Mouse (Mus musculus): ENCODE data around the gene Cox7a1. TPM values are rescaled to one million over a fixed set of nuclear protein-coding genes. Genes with fewer than 3 reads are reported as not detected.

Gene Cox7a1
- polyA plus RNA-seq, 1 experiment from 2014 or later = 6.9 TPM

DNA sequence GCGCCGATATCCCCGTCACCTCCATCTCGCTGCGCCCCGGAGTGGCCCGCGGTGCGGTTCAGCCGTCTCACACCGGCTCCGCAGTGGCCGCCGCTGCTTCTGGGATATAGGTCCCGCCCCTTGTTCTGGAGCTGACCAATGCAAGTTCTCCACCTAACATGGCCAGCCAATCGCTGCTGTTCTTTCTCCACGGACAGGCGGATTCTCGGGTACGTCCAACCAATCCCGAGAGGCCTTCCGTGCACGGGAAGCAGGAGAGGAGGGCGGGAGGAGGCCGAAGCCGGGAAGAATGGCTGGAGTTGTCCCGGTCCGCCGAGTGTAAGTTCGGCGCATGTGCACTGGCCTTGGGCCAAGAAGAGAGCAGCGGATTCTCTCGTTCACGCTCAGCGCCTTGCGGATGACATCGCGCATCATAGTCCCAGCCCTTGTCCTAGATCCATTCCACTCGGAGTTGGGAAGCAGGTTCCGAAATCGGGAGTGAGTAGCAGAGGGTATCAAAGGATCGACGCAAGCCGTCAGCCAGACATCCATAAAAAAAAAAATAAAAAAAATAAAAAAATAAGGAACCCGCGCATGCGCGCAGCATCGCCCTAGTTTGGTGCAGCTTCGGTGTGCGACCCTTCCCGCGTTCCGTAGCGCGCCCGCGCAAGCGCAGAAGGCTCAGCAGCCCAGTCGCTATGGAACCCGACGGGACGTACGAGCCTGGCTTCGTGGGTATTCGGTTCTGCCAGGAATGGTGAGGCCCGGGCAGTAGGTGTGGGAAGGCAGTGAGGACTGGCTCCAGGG lies 47.9 kb downstream of the Cox7a1 start, which contains the start of the genes Polr2i and Tbcb:
Gene Polr2i, plus strand, starts transcription at position 280 of the 786 bp plus-strand sequence.
Gene Tbcb, minus strand, starts transcription at position 604 of the 786 bp plus-strand sequence.
- Histone ChIP-seq H3K27ac (replicated peaks) (peak within 1 kb of the TSS; percentile 97), H3K27me3 (no peaks in the 10 kb centered on the region), H3K4me3 (peak within 1 kb of the TSS; percentile 70), H3K9ac (peak within 1 kb of the TSS; percentile 80), H3K36me3 (peaks cover 52% of the 10 kb centered on the region), H3K4me1 (replicated peaks) (peaks cover 23% of the 10 kb centered on the region), H3K4me2 (peak within 1 kb of the TSS; percentile 72), H3K9me3 (no peaks in the 10 kb centered on the region)
- ATAC-seq (ENCODE audit: low read depth) = peak; percentile 94
- under 1% methylated on average over 67 of the region's 67 CpGs for WGBS

DNA sequence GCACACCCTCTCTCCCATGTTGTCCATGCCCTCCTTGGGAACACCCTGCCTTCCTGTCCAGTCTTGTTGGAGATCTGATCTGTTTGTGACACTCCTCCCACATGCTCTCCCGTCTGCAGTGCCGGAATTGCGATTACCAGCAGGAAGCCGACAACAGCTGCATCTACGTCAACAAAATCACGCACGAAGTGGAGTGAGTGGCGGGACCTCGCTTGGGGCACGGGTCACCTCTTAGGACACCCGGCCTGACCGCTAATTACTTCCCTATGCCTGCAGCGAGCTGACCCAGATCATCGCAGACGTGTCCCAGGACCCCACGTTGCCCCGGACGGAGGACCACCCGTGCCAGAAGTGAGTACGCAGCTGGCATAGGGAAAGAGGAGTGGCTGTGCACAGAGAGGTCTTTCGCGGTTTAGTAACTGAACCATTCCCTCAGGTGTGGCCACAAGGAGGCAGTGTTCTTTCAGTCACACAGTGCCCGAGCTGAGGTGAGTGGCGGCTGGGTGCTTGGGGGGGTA lies 48.7 kb downstream of the Cox7a1 start:
- Histone ChIP-seq H3K4me2 (peak overlapping the region; percentile 72), H3K36me3 (peaks cover 44% of the 10 kb centered on the region), H3K4me3 (peak overlapping the region; percentile 70), H3K27ac (replicated peaks) (peak overlapping the region; percentile 97), H3K9me3 (no peaks in the 10 kb centered on the region), H3K4me1 (replicated peaks) (peaks cover 23% of the 10 kb centered on the region), H3K27me3 (no peaks in the 10 kb centered on the region), H3K9ac (peak overlapping the region; percentile 80)
- WGBS = 6% methylated on average over 24 of the region's 24 CpGs
- ATAC-seq (ENCODE audit: low read depth) = peak; percentile 13

DNA sequence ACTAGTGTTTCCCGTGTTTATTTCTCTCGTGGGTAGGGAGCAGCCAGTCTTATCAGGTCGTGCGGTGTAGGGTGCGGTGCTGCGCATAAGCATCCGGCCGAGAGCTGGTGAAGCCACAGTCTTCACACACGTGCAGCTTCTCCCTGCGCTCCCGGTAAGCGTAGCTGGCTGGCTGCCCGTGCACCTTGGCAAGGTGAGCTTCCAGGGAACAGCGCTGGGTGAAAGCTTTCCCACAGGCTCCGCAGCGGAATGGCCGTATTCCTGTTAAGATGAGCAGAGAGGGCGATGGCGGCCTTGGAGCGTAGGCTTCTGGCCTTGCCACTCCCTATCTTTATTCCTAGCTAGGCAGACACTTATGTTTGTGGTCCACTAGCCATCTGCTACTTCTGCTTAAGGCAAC lies 49.4 kb downstream of the Cox7a1 start:
- H3K4me2 ChIP-seq = peak overlapping the region; percentile 72
- H3K27ac ChIP-seq (replicated peaks) = no peak overlapping the region
- H3K4me1 ChIP-seq (replicated peaks) = peaks cover 23% of the 10 kb centered on the region
- ATAC-seq (ENCODE audit: low read depth) = no peak
- H3K4me3 ChIP-seq = peak overlapping the region; percentile 70
- H3K9ac ChIP-seq = peak overlapping the region; percentile 80; the same call in 1 of the 2 replicates
- peaks cover 37% of the 10 kb centered on the region for H3K36me3 ChIP-seq
- WGBS = 90% methylated on average over 20 of the region's 20 CpGs
- no peaks in the 10 kb centered on the region for H3K9me3 ChIP-seq
- no peaks in the 10 kb centered on the region for H3K27me3 ChIP-seq

DNA sequence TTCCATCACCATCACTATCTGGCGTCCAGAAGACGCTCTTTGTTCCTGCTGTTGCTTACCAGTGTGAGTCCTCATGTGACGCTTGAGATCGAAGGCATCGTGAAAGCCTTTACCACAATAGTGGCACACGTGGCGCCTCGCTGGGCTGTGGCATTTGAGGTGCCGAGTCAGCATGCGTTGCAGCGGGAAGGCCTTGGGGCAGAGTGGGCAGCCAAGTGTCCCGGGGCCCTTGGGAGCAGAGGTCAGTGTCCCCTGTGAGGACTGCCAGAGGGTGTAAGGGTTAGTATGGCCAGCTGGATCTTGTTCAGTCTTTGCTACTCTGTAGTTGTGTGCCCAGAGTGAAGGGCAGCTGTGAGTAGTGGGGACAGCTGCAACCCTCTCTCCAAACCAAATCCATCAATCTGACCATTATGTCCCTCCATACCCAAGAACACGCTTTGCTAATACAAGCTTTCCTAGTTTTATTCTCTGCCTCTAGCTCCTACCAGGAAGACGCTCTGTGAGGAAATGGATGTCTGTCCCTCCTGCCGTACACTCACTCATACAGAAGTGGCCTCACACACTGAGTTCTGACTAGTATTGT lies 50.4 kb downstream of the Cox7a1 start:
- peaks cover 30% of the 10 kb centered on the region for H3K36me3 ChIP-seq
- no peak for ATAC-seq (ENCODE audit: low read depth)
- no peak overlapping the region for H3K9ac ChIP-seq
- no peak overlapping the region for H3K4me3 ChIP-seq
- WGBS = 94% methylated on average over 15 of the region's 15 CpGs
- no peak overlapping the region for H3K4me2 ChIP-seq
- H3K4me1 ChIP-seq (replicated peaks) = peaks cover 23% of the 10 kb centered on the region
- no peaks in the 10 kb centered on the region for H3K27me3 ChIP-seq
- no peaks in the 10 kb centered on the region for H3K9me3 ChIP-seq
- no peak overlapping the region for H3K27ac ChIP-seq (replicated peaks)

DNA sequence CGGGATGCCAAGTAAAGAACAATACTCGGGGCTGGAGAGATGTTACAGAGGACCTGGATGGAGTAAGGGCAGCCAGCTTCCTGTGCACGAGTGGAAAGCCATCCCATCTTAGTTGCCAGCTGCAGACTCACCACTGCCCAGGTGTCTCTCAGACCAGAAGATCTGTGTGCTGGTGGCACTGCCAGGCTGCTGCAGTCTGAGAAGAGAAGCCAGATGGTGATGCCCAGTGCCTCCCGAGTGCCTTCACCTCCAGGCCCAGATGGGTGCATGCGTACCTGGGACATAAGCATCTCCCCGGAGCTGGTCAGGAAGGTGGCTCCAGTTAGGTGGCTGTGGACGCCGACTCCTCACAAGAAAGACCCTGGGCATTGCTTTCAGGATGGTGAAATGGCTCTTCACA lies 51.1 kb downstream of the Cox7a1 start:
- Histone ChIP-seq H3K4me3 (no peak overlapping the region), H3K36me3 (peaks cover 25% of the 10 kb centered on the region), H3K27ac (replicated peaks) (no peak overlapping the region), H3K9me3 (no peaks in the 10 kb centered on the region), H3K4me1 (replicated peaks) (peaks cover 23% of the 10 kb centered on the region), H3K4me2 (no peak overlapping the region), H3K9ac (no peak overlapping the region), H3K27me3 (no peaks in the 10 kb centered on the region)
- no peak for ATAC-seq (ENCODE audit: low read depth)
- 90% methylated on average over 8 of the region's 8 CpGs for WGBS

DNA sequence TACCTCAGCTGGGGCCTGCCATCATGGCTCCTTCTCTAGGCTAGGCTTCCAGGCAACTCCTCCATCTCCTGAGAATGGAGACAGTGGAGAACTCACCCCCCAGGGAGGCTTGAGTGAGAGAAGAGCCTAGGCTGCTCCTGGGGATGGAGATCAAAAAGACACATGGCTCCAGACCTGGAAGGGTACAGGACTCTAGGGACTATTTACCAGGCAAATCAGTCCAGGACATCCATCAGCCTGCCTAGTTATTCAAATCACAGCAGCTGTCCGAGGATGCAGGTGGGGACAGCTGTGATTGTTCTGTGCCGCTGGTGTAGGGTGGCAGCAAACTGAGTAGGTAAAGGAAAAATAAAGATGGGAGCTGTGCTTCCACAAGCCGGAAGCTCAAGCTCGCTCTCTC lies 51.7 kb downstream of the Cox7a1 start, which contains the start of gene Ovol3:
Gene Ovol3, minus strand, starts transcription at position 101 of the 400 bp plus-strand sequence.
- Histone ChIP-seq H3K4me2 (no peak within 1 kb of the TSS), H3K9ac (no peak within 1 kb of the TSS), H3K27me3 (no peaks in the 10 kb centered on the region), H3K4me3 (no peak within 1 kb of the TSS), H3K9me3 (no peaks in the 10 kb centered on the region), H3K27ac (replicated peaks) (no peak within 1 kb of the TSS), H3K36me3 (peaks cover 24% of the 10 kb centered on the region), H3K4me1 (replicated peaks) (peaks cover 19% of the 10 kb centered on the region)
- 74% methylated on average over 4 of the region's 4 CpGs for WGBS
- no peak for ATAC-seq (ENCODE audit: low read depth)

Other genes starting within 250 kb of the Cox7a1 start
- 13.6 and 15.0 TPM in 2 replicates for gene Zfp74, start 230.1 kb upstream of the Cox7a1 start, polyA plus RNA-seq (2015; fragmentation: Nextera tagmentation; extraction: Ambion mirVana)
- gene Zfp568, start 200.2 kb upstream of the Cox7a1 start, polyA plus RNA-seq (2015; fragmentation: Nextera tagmentation; extraction: Ambion mirVana) = 5.5 and 6.5 TPM in 2 replicates
- 9.9 and 11.3 TPM in 2 replicates for gene Zfp14, start 132.8 kb upstream of the Cox7a1 start, polyA plus RNA-seq (2015; fragmentation: Nextera tagmentation; extraction: Ambion mirVana)
- 12.0 and 14.2 TPM in 2 replicates for gene Zfp82, start 111.2 kb upstream of the Cox7a1 start, polyA plus RNA-seq (2015; fragmentation: Nextera tagmentation; extraction: Ambion mirVana)
- 1.2 and 1.5 TPM in 2 replicates for gene Gm26920, start 93.7 kb upstream of the Cox7a1 start, polyA plus RNA-seq (2015; fragmentation: Nextera tagmentation; extraction: Ambion mirVana)
- gene Zfp566, start 93.6 kb upstream of the Cox7a1 start, polyA plus RNA-seq (2015; fragmentation: Nextera tagmentation; extraction: Ambion mirVana) = 16.2 and 16.4 TPM in 2 replicates
- 102 and 106 TPM in 2 replicates for gene Zfp260, start 89.4 kb upstream of the Cox7a1 start, polyA plus RNA-seq (2015; fragmentation: Nextera tagmentation; extraction: Ambion mirVana)
- gene Zfp382, start 62.2 kb upstream of the Cox7a1 start, polyA plus RNA-seq (2015; fragmentation: Nextera tagmentation; extraction: Ambion mirVana) = 13.4 and 13.8 TPM in 2 replicates
- 14.2 TPM in 2 replicates for gene Zfp146, start 14.4 kb upstream of the Cox7a1 start, polyA plus RNA-seq (2015; fragmentation: Nextera tagmentation; extraction: Ambion mirVana)
- gene Capns1, start 14.7 kb downstream of the Cox7a1 start, polyA plus RNA-seq (2015; fragmentation: Nextera tagmentation; extraction: Ambion mirVana) = 79.5 and 83.0 TPM in 2 replicates
- gene Polr2i, start 47.8 kb downstream of the Cox7a1 start, polyA plus RNA-seq (2015; fragmentation: Nextera tagmentation; extraction: Ambion mirVana) = 176 and 184 TPM in 2 replicates
- gene Tbcb, start 48.1 kb downstream of the Cox7a1 start, polyA plus RNA-seq (2015; fragmentation: Nextera tagmentation; extraction: Ambion mirVana) = 406 and 418 TPM in 2 replicates
- not detected in 2 replicates for gene Ovol3, start 51.6 kb downstream of the Cox7a1 start, polyA plus RNA-seq (2015; fragmentation: Nextera tagmentation; extraction: Ambion mirVana)
- gene Thap8, start 96.0 kb downstream of the Cox7a1 start, polyA plus RNA-seq (2015; fragmentation: Nextera tagmentation; extraction: Ambion mirVana) = 0.47 and 0.81 TPM in 2 replicates
- gene Wdr62, start 96.3 kb downstream of the Cox7a1 start, polyA plus RNA-seq (2015; fragmentation: Nextera tagmentation; extraction: Ambion mirVana) = 3.8 and 4.0 TPM in 2 replicates
- gene Clip3, start 107.6 kb downstream of the Cox7a1 start, polyA plus RNA-seq (2015; fragmentation: Nextera tagmentation; extraction: Ambion mirVana) = 103 and 113 TPM in 2 replicates
- 120 and 123 TPM in 2 replicates for gene Alkbh6, start 124.6 kb downstream of the Cox7a1 start, polyA plus RNA-seq (2015; fragmentation: Nextera tagmentation; extraction: Ambion mirVana)
- gene Syne4, start 130.7 kb downstream of the Cox7a1 start, polyA plus RNA-seq (2015; fragmentation: Nextera tagmentation; extraction: Ambion mirVana) = 19.0 and 27.3 TPM in 2 replicates
- 5.7 TPM in 1 of 2 replicates, not detected in the other for gene E130208F15Rik, start 137.6 kb downstream of the Cox7a1 start, polyA plus RNA-seq (2015; fragmentation: Nextera tagmentation; extraction: Ambion mirVana)
- 18.0 and 22.9 TPM in 2 replicates for gene Sdhaf1, start 139.8 kb downstream of the Cox7a1 start, polyA plus RNA-seq (2015; fragmentation: Nextera tagmentation; extraction: Ambion mirVana)
- 10.8 and 12.7 TPM in 2 replicates for gene Lrfn3, start 178.6 kb downstream of the Cox7a1 start, polyA plus RNA-seq (2015; fragmentation: Nextera tagmentation; extraction: Ambion mirVana)
- gene Tyrobp, start 229.6 kb downstream of the Cox7a1 start, polyA plus RNA-seq (2015; fragmentation: Nextera tagmentation; extraction: Ambion mirVana) = 35.3 and 40.8 TPM in 2 replicates
- 1.0 TPM in 1 of 2 replicates, not detected in the other for gene Hcst, start 235.7 kb downstream of the Cox7a1 start, polyA plus RNA-seq (2015; fragmentation: Nextera tagmentation; extraction: Ambion mirVana)
- 1.9 and 2.8 TPM in 2 replicates for gene Nfkbid, start 237.6 kb downstream of the Cox7a1 start, polyA plus RNA-seq (2015; fragmentation: Nextera tagmentation; extraction: Ambion mirVana)

All from neural tube, embryonic 13.5 days (tissue).